Mouse (Mus musculus) left cerebral cortex, adult 6 months (tissue): Measurements from ENCODE around the gene Lin28b. TPM values are rescaled to one million over a fixed set of nuclear protein-coding genes. Genes with fewer than 3 reads are reported as not detected.

Source experiments
- long read RNA-seq, 2 experiments: library from polyadenylated mRNA; unstranded; transcript quantifications; one replicate each; pipeline ENCODE4 v2.0.0; 2019 to 2020
- polyA plus RNA-seq: library from polyadenylated mRNA; unstranded; fragments of <200 nt; fragmentation: Nextera tagmentation; gene quantifications from 2 replicates; pipeline ENCODE4 v1.2.3, GENCODE M21; 2021

Lin28b gene
- polyA plus RNA-seq = 0.77 and 0.79 TPM in 2 replicates
- long read RNA-seq, experiment 1, partial matches to known transcripts = 0 of 16 reads
- long read RNA-seq, experiment 1, other reads (novel, unspliced or antisense) = 15 of 16 reads
- long read RNA-seq, experiment 2, partial matches to known transcripts = 0 of 4 reads
- long read RNA-seq, experiment 2, other reads (novel, unspliced or antisense) = 4 of 4 reads

GRCm38 (mm10) chr10:45485761-45486602 lies at the start of gene Lin28b:
Lin28b (minus strand) TSS chr10:45486395.

DNA sequence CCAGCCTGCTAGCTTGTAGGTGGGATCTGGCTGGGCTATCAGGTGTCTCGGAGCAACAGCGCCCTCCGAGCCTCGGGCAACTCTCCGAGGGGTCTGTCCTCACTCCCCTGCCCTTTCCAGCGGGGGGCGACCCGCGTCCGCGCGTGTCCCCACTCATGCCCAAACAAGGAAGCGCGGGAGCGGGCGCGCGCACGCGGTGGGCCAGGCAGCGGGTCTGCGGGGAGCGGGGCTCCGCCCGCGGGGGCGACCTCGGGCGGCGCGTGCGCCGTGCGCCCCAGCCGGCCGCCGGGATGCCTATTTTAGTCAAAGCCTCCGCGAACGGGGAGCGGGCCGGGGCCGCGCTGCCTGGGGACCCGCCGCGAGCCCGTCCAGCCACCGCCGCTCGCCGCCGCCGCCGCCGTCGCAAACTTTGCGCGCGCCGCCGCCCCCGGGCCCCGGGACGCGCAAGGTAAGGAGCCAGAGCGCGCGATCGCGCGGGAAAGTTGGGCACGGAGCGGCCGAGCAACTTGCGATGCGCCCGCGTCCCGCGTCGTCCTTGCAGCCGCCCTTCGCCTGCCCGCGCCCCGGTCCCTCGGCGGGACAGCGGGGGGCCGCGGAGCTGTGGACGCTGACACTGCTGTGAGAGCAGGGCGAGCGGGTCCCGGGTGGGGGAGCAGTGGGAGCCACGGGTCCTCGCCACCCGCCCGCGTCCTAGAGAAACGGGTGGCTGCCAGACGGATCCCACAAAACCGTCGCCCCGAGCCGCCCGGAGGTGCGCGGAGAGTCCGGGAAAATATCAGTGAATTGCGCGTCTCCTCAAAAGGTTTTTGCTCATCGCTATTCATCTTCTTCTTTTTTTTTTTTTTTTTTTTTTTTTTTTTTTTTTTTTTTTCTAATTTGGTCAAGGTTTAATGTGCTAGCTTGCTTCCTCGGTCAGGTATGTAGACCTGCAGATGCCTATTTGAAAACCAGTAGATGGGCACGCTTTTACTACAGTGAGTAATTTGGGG lies 150.5 kb downstream of the Lin28b start, which contains the start of gene Bves:
Gene Bves, plus strand, starts transcription at position 339 of the 989 bp plus-strand sequence.

Other genes starting within 250 kb of the Lin28b start
- 0.44 and 0.63 TPM in 2 replicates for gene Bves, start 150.6 kb downstream of the Lin28b start, polyA plus RNA-seq
- 17.5 and 22.9 TPM in 2 replicates for gene Hace1, start 91.4 kb upstream of the Lin28b start, polyA plus RNA-seq